Mouse (Mus musculus) adrenal gland, postnatal 14 days (tissue): ENCODE measurements at regions not wholly inside any gene's neighbourhood (a gene's known extent, or its start where the extent isn't known, plus 50 kb on each side); places are given as distances from the start of the nearest gene placed in this dataset.

Experiments
- DNase-seq: peaks from one replicate; pipeline ENCODE4 v3.0.0; 2021; ENCODE audit warnings: mixed read lengths

DNA sequence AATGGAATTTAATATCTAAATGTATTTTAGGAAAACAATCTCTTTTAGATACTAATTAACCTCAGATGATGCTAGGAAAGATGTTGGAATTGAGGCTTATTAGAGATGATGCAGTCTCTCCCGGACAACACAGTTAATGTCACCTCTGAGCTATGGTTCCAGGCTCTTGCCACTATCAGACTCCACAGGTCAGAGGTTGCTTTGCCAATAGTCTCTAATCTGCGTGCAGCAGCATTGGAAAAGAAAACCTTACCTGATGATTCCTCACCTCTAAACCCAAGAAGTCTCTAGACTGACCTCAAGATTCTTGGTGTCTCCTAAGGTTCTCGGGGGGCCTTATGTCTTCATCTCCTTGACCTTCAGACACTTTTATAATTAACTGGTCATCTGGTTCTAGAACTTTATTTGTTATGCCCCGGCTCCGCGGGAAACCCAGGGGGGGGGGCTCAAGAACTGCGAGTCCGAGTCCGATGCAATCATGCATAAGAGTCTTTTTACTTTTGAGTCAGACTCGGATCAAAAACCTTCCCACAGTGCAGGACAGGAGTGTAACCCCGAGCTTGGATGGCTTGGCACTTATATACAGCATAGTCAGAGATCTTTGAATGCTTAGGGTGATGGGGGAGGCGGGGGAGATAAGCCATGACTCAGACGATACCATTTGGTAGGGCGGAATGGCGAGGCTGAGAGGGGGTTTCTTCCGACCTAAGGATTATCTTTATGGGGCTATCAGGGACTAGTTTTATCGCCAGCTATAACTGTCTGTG is 626.9 kb downstream of the Zfp706 start:
- DNase-seq = no peak

DNA sequence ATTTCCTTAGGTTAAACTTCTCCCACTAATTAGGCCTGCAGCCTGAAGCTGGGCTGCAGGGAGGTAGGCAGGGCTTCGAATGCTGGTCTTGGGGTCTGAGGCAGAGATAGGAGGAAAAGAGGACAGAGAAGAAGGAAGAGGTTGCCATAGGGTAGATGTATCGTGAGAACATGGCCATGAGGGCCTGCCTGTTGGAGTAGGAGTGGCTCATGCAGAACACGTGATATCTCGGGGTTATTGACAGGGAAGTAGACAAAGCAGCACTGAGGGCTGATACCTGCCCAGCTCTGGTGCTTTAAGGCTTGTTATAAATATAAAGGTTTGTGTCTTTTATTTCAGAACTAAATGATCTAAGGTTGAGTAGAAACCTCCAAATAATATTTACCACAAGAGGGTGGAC is 628.9 kb downstream of the Zfp706 start:
- no peak for DNase-seq

DNA sequence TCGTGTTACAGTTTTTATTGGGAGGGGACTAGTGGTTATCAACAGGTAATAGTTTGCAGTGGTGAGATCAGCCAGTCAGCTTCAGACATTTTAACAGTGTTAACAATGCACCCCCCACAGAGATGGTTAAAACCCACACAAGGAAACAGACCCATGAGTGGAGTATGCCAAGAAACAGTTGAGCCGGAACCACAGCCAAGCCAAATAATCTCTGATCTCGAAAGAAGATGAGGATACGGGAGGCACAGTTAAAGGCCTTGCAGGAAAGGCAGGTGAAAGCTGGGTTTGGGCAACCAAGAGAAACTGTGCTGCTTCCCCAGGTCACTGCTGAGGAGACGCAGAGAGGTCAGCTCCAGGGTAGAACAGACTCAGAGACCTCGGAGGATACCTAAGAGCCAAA is 631.0 kb downstream of the Zfp706 start:
- DNase-seq = no peak

DNA sequence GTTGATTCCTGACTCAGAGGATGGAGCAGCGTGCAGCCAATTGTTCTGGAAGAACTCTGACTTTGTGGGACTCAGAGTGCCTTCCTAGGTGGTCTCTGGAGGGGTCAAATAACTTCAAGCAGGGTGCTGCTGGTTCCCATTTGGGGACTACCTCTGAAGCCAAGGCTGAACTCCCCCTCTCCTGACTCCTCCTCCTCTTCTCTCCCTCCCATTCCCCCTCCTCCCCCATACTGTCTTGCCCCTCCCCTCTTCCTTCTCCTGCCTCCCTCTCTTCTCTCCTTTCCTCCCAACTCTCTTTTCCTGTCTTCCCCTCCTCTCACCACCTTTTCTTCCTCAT is 632.1 kb downstream of the Zfp706 start:
- no peak for DNase-seq

DNA sequence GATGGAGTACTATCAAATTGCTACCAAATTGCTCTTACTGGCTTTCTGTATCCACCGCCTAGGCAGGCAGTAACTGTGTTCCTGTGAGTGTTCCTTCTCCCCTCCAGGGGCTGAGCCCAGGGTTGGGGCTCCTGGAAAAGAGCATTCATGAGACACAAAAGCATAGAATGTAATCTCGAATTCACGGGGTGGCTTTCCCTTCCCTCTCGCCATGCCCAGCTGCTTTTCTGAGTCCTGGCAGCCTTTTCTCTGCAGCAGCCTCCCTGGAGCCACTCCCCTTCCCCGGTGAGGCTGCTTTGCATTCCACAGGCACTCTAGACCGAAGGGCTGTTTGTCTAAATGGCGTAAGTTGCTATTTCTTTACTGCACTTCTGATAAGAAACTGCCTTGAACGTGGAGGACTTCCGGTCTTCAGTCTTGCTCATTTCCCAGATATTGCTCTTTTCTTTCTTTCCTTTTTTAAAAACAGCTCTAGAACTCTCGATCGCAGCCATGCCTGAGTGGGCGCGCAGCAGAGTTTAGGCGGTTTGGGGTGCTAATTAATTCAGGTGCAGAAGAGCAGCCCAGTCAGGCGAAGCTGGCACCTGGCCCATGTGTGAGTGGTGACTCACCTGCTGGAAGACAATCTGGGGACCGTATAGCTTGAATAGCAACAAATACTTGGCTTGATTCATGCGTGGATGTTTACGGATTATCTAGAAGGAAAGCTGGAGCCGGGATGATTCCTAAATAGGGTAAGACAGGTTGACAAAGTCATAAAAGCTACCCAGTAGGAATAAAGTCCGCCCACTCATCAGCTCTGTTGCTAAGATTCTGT is 632.6 kb downstream of the Zfp706 start:
- peak; percentile 76 for DNase-seq

DNA sequence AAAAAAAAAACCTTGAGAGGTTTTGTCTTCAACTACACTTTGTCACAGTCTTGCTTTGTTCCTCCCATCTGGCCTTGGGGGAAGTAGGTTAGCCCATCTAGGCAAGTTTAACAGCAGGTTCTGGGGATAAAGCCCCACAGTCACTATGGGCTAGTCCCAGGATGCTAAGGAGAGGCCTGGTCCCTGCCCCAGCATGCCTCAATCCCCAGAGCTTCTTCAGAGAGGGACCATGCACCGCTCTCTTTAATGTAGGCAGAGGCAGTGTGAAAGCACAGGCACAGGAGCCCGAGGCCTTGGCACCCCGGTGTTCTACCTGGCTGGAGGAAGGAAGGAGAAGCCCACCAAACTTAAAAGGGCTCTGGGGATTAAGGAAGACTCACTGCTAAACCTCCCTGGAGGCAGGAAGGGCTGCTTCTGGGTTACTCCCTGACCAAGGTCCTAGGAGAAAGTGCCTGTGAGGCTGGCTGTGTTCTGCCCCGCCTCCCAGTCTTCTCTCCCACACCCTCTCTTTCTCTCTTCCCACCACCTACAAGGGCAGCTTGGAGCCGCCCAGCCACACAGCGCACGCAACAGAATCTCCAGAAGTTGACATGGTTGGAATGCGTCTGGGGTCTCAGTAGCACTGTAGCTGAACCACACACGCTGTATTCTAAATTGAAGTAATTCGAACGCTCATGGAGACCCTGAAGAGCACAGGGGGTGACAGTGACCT is 633.5 kb downstream of the Zfp706 start:
- DNase-seq = peak; percentile 43

DNA sequence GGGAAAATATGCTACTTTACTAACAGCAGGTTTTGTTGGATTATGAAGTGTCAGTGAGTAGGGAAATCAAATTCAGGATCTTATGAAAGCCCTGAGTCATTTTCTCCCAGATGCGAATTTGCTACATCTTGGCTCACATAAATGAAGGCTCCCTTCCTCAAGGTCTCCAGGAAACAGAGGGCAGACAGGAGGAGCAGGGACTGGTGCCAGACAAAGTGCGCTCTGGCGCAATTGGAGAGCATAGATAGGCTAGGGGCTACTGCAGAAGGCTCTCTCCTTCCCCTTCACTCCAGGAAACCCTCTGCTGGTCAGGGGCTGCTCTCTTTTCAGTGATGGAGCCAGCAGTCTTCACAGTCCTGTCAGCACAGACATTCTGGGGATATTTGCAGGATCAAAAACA is 634.1 kb downstream of the Zfp706 start:
- peak; percentile 79 for DNase-seq

DNA sequence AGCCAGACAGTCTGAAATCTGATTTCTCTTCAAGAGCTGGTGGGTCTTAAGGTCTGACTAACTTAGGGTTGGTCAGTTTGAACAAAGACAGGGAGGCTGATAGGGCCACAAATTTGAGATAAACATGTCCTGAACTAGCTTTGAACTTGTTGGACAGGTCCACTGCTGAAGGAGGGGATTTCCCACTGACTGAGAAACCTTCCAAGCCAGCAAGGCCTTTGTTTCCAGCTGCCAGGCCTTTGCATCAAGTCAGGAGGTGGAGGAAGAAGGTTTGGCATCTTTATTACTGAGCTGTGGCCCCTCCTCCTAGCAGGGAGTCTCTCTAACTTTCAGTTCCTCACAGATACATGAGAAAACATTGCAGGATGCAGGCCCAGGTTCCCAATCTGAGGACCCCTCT is 636.2 kb downstream of the Zfp706 start:
- DNase-seq = peak; percentile 56

DNA sequence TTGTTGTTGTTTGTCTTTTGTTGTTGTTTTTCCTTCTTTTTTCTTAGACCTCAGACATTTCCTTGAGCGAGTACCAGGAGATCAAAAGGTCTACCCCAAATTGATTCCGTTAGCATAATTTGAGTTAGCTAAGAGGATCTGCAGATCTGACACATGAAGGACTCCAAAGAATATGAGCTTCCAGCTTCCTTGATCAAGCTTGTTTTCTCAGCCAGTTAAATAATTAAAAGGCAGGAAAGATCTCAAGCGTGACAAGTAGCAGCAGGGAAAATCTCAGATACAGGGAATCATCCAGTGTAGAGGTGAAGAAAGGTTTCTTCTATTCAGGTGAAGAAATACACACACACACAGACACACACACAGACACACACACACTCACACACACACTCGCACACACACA is 636.7 kb downstream of the Zfp706 start:
- no peak for DNase-seq

DNA sequence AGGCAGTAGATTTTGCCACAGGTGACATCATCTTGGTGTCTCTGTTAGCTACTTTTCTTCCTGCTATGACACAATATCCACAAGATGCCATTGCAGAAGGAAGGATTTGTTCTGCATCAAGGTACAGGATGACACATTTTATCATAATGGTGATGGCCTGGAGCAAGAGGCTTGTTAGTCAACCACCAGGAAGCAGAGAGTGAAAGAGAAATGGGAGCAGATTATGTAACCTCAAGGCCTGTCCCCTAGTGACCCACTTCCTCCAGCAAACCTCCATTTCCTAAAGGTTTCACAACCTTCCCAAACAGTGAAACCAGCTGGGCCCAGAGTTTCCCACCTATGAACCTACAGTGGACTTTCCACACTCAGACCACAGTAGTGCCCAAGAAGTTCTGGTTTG is 640.3 kb downstream of the Zfp706 start:
- no peak for DNase-seq

DNA sequence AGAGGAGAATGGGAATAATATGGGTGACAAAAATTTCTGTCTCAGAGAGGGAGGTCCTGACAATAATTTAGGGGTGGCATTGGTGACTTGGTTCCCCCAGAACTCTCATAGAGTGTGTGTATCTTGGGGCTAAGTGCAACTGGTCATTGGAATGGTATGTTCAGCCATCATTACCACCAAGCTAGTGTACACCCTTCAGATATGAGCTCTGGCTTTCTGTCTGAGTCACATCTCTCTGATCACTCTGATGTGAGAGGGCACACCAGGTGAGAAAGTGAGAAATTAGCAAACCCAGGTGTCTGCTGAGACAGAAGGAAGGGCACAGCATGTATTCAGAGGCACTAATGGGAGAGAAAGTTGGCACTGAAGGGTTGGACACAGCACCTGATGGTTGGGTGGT is 642.8 kb downstream of the Zfp706 start:
- no peak for DNase-seq

DNA sequence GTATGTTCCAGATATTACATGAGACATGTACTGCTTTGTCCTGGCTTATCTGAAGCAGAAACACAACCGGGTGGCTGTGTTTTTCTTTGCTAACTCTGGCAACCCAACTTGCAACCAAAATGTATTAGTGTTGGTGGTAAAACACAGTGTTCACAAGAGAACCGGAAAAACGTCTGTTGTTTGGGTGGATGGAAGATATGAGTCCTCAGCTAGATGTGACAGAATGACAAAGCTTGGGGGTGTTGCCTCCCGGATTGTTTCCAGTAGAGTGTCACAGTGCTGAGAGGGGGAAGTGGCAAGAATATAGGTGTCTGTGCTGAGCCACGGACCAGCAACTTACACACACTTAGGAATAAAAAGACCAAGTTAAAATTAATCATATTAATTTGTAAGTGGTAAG is 643.5 kb downstream of the Zfp706 start:
- no peak for DNase-seq

DNA sequence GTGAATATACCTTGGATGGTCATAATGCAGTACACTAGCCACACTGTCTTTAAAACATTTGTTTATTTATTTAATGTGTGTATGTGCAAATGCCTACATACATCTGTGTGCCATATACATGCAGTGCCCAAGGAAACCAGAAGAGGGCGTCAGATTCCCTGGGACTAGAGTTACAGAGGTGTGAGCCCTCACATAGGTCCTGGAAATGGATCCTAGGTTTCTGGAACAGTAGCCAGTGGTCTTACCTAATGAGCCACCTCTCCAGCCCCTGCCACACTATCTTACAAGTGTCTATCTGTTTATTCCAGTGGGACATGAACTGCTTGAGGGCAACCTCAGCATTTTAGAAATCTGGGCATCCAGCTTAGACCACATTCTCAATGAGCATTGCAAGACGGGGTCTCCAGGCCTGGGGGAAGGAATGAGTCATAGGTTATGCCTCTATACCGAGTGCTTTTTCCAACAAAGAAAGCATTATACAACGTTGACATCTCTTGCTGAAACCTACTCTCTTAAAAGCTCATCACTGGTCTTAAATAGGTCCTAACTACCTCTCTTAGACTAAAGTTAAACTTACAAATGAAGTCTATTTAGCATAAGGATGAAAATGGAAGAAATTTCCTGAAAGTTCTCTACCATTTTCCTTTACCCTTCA is 644.5 kb downstream of the Zfp706 start:
- DNase-seq = no peak

DNA sequence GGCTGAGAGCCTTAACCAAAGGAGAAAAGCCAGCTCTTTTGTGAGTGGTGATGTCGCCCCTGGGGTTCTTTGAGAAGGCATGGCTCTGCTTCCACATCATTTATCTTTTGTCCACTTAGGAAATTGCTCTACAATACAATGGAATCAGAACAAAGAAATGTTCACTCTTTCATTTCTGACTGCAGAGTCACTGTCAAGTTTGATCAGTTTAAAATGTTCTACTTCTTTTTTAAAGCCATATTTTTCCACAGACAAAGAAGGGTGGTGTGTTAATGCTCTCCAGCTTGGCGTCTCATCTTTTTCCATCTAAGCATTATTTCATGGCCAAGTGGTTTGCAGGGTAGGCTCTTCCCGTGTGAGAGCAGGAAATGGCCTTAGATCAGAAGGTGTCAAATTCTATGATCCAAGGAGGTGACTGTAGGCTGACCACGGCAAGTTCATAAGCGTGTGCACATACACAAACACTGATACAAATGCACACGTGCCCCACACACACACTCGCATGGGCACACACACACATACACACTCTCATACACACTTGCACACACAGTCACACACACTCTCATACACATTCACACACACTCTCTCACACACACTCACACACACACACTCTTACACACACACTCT is 645.9 kb downstream of the Zfp706 start:
- no peak for DNase-seq

DNA sequence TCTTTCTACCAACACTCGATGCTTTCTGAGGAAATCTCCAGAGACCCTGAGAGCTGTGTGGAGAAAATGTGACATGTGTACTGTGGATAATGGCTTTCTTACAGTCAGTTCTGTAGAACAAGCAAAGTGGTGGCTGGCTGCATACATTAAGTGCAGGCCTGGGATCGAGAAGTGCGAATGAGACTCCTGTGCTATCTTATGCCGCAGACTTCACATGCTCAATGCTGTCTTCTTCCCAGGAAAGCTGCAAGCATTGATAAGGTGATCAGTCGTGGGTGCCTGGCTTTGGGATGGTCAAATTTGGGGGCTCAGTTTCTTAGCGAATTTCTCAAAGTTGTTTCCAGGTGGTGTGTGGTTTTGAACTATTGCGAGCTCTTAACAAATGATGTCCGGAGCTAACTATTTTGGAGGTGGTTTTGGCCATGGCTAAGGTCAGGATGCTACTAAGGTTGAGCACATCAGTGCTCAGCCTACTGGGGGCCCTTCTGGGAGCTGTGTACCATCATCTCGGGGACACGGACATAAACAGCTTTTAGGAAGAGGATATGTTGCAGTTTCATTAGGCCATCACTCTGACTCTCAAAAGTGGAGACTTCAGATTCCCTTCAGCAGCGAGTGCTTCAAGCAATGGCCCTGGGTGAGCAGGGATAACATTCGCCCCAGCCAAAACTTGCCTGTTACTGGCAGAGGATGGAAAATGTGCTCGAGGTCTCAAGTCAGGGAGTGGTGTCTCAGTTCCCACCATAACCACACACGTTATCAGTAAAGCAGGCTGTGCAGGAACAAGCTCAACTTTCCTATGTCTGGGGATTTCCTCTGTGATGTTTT is 646.7 kb downstream of the Zfp706 start:
- no peak for DNase-seq

DNA sequence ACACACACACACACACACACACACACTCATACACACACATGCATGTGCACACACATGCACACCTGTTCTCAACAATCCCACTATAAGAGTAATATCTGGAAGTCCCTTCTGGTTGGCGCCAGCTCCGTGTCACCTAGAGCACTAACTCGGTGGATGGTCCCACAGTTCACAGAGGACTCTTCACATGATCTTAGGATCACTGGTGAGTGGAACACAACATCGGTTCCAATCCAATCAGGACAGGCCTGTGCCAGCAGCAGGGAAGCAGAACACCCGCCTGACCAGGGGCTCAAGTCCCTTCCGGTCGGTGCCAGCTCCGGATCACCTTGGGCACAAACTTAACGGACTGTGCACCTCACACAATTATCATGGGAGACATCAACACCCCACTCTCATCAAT is 651.7 kb downstream of the Zfp706 start:
- no peak for DNase-seq

DNA sequence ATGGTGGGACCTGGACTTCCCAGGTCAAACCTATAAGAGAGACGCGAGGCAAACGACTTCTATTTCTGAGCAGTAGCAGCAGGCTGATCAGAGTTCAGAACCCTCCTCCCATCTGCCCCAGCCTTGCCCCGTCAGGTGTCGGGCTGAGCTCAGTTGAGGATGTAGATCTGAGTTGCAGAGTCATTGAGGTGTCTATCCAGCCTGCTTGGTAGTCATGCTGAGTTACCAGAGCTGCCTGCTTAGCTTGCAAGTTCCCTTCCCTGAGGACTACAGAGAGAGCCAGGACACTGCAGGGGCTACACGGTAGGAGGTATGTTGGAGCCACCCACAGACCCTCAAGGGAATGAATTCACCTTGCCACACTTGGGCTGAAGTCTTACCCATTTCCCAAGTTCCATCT is 653.0 kb downstream of the Zfp706 start:
- peak; percentile 3 for DNase-seq

DNA sequence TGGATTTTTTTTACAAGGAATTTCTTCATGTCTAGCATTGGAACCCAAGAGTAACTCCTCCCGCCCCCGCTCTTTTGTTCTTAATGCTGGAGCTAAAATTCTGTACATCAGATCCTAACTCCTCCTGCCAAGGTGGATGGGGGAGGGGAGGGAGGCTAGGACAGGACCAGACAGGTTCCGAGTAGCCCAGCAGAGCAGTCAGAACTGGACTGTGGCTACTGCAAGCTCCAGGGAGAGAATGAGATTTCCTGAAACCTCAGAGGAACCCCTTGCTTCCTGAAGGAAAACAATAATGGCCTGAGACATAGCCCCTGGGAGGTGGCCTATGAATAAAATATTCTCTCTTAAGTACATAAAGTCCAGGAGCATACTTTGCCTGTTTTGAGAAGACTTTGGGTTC is 653.8 kb downstream of the Zfp706 start:
- DNase-seq = peak; percentile 2

DNA sequence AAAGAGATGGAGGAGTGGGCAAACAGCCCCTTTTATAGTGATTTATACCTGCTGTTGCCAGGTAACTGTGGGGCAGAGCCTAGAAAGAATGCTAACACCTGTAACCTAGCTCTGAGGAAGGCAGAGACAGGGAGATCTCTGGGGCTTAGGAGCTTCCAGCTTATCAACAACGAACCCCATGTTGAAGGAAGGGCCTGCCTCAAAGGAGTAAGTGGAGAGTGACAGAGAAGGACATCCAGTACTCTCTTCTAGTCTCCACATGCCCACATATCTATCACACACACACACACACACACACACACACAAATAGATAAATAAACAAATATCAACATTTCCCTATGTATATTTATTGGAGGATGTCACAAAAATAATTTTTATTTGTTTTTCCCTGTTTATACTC is 654.6 kb downstream of the Zfp706 start:
- DNase-seq = no peak

DNA sequence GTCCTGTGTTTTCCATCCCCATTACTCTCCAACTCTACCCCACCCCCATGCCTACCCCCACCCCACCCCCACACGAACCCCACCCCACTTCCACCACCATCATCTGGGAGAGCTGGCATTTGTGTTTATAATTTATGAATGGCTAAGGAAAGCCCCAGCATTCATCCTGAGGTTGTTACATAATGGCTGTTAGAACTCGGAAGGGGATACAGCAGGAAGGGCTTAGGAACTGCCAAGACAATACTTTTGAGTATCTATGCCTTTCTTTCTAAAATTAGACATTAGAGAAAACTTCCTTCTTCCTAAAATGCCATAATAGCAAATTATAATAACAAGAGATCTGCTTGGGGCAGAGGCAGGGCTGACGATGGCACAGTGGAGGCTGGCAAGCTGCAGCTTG is 655.9 kb downstream of the Zfp706 start:
- DNase-seq = peak; percentile 3

DNA sequence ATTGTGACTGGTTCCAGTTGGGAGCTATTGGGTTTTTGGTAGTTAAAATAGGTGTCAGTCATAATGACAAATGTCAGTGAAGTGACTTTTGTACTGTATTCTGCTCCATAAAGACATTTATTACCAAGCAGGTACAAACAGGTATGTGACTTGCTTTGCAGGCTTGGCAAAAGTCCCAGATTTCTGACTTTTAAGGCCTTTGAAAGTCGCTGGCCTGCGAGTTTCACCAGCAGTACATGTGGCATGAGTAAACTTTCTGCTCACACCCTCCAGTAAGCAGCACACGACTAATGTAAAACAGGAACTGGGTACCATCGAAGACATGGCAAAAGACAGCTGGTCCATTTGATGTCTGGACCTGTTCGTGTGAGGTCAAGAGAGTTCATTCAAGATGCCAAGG is 659.2 kb downstream of the Zfp706 start:
- peak; percentile 1 for DNase-seq
